Mouse (Mus musculus) C2C12 (cell line): ENCODE results near the gene Stxbp4. TPM values are rescaled to one million over a fixed set of nuclear protein-coding genes. Genes with fewer than 3 reads are reported as not detected.

Source experiments
- H3K27me3 ChIP-seq: one replicate; pipeline ENCODE4 v1.6.1; 2011; ENCODE audit not compliant: control insufficient read depth, insufficient read depth, insufficient read length
- H3K36me3 ChIP-seq: one replicate; pipeline ENCODE4 v1.6.1; 2011; ENCODE audit not compliant: control insufficient read depth, insufficient read depth
- H3K4me3 ChIP-seq: one replicate; pipeline ENCODE4 v1.5.1; 2011; ENCODE audit warnings: mild to moderate bottlenecking, control low read depth; ENCODE audit not compliant: poor library complexity, insufficient read depth, severe bottlenecking
- H3K79me2 ChIP-seq: one replicate; pipeline ENCODE4 v1.6.1; 2011; ENCODE audit not compliant: control insufficient read depth, insufficient read depth
- H3K79me3 ChIP-seq: one replicate; pipeline ENCODE4 v1.6.1; 2011; ENCODE audit warnings: low read depth, control low read depth
- H3ac ChIP-seq: one replicate; pipeline ENCODE3; 2011; ENCODE audit warnings: low read depth; ENCODE audit not compliant: control insufficient read depth, insufficient read length
- CEBPB ChIP-seq: IDR thresholded peaks from one replicate; pipeline ENCODE4 v1.6.1; 2011; ENCODE audit warnings: low read depth, mild to moderate bottlenecking, control low read depth, moderate library complexity
- CTCF ChIP-seq: IDR thresholded peaks from one replicate; pipeline ENCODE4 v1.5.1; 2011; ENCODE audit not compliant: control insufficient read depth, insufficient read depth, insufficient read length
- FOSL1 ChIP-seq: IDR thresholded peaks from one replicate; pipeline ENCODE4 v1.8.0; 2011; ENCODE audit warnings: mild to moderate bottlenecking, low read length; ENCODE audit not compliant: poor library complexity, insufficient read depth, severe bottlenecking
- MAX ChIP-seq: IDR thresholded peaks from one replicate; pipeline ENCODE4 v1.6.1; 2011; ENCODE audit warnings: mild to moderate bottlenecking, control low read depth
- MYOD1 ChIP-seq: IDR thresholded peaks from one replicate; pipeline ENCODE4 v1.6.1; 2011; ENCODE audit warnings: low read depth; ENCODE audit not compliant: control insufficient read depth, insufficient read length
- MYOG ChIP-seq: IDR thresholded peaks from one replicate; pipeline ENCODE4 v1.6.1; 2011; ENCODE audit not compliant: control insufficient read depth, insufficient read length; ENCODE audit errors: extremely low read depth
- USF1 ChIP-seq: IDR thresholded peaks from one replicate; pipeline ENCODE4 v1.6.1; 2011; ENCODE audit warnings: low read depth, mild to moderate bottlenecking, control low read depth, moderate library complexity
- polyA plus RNA-seq: library from polyadenylated mRNA; unstranded; fragments of >200 nt; fragmentation: generic; extraction: Trizol; gene quantifications from one replicate; pipeline ENCODE4 v1.2.1, GENCODE M21; 2012; ENCODE audit warnings: missing spikeins

Gene Stxbp4
- polyA plus RNA-seq, 1 experiment: 3.7 TPM

- Histone ChIP-seq H3ac (no peak overlapping the region), H3K27me3 (no peaks in the 10 kb centered on the region), H3K36me3 (peaks cover 16% of the 10 kb centered on the region), H3K79me2 (no peaks in the 10 kb centered on the region), H3K79me3 (peaks cover 1% of the 10 kb centered on the region), H3K4me3 (no peak overlapping the region)
- TF ChIP-seq CTCF (no peak), FOSL1 (no peak), CEBPB (no peak), MAX (no peak)
Measured at GRCm38 (mm10) chr11:90622044-90622443, 15.8 kb downstream of the Stxbp4 start.

GRCm38 (mm10) chr11:90616431-90616830, 21.5 kb downstream of the Stxbp4 start:
- H3K4me3 ChIP-seq: no peak overlapping the region
- H3K79me2 ChIP-seq: no peaks in the 10 kb centered on the region
- no peaks in the 10 kb centered on the region for H3K79me3 ChIP-seq
- no peaks in the 10 kb centered on the region for H3K27me3 ChIP-seq
- TF ChIP-seq CTCF (no peak), CEBPB (no peak), MYOG (no peak), USF1 (no peak), FOSL1 (no peak), MYOD1 (no peak), MAX (no peak)
- peaks cover 36% of the 10 kb centered on the region for H3K36me3 ChIP-seq
- no peak overlapping the region for H3ac ChIP-seq

GRCm38 (mm10) chr11:90614743-90615142, 23.1 kb downstream of the Stxbp4 start:
- TF ChIP-seq MYOG: no peak
- TF ChIP-seq FOSL1: no peak
- TF ChIP-seq CTCF: no peak
- no peak for TF ChIP-seq MAX
- H3K27me3 ChIP-seq: no peaks in the 10 kb centered on the region
- H3K36me3 ChIP-seq: peaks cover 34% of the 10 kb centered on the region
- H3K79me3 ChIP-seq: no peaks in the 10 kb centered on the region
- H3K4me3 ChIP-seq: no peak overlapping the region
- no peak overlapping the region for H3ac ChIP-seq
- no peaks in the 10 kb centered on the region for H3K79me2 ChIP-seq

GRCm38 (mm10) chr11:90612118-90612517, 25.8 kb downstream of the Stxbp4 start:
- no peak overlapping the region for H3K4me3 ChIP-seq
- no peaks in the 10 kb centered on the region for H3K79me2 ChIP-seq
- no peak for TF ChIP-seq CTCF
- TF ChIP-seq CEBPB: no peak
- no peak for TF ChIP-seq MAX
- TF ChIP-seq FOSL1: no peak
- no peak for TF ChIP-seq MYOG
- no peak for TF ChIP-seq MYOD1
- TF ChIP-seq USF1: no peak
- no peaks in the 10 kb centered on the region for H3K27me3 ChIP-seq
- no peak overlapping the region for H3ac ChIP-seq
- peaks cover 24% of the 10 kb centered on the region for H3K36me3 ChIP-seq
- H3K79me3 ChIP-seq: no peaks in the 10 kb centered on the region

- H3K36me3 ChIP-seq: peaks cover 50% of the 10 kb centered on the region
- no peak overlapping the region for H3ac ChIP-seq
- no peak for TF ChIP-seq USF1
- H3K4me3 ChIP-seq: no peak overlapping the region
- H3K79me3 ChIP-seq: no peaks in the 10 kb centered on the region
- no peaks in the 10 kb centered on the region for H3K79me2 ChIP-seq
- no peaks in the 10 kb centered on the region for H3K27me3 ChIP-seq
Measured at GRCm38 (mm10) chr11:90603066-90603465, 34.8 kb downstream of the Stxbp4 start.

GRCm38 (mm10) chr11:90595826-90596225, 42.1 kb downstream of the Stxbp4 start:
- TF ChIP-seq MAX: no peak
- no peak for TF ChIP-seq USF1
- TF ChIP-seq CEBPB: no peak
- TF ChIP-seq MYOD1: no peak
- Histone ChIP-seq H3K79me2 (no peaks in the 10 kb centered on the region), H3K79me3 (no peaks in the 10 kb centered on the region), H3ac (no peak overlapping the region), H3K27me3 (no peaks in the 10 kb centered on the region), H3K36me3 (peaks cover 26% of the 10 kb centered on the region), H3K4me3 (no peak overlapping the region)

GRCm38 (mm10) chr11:90590996-90591395, 46.9 kb downstream of the Stxbp4 start:
- H3K79me2 ChIP-seq: no peaks in the 10 kb centered on the region
- H3K36me3 ChIP-seq: peaks cover 23% of the 10 kb centered on the region
- no peak overlapping the region for H3K4me3 ChIP-seq
- no peak overlapping the region for H3ac ChIP-seq
- no peaks in the 10 kb centered on the region for H3K79me3 ChIP-seq
- H3K27me3 ChIP-seq: no peaks in the 10 kb centered on the region
- no peak for TF ChIP-seq MYOD1
- TF ChIP-seq CTCF: no peak
- no peak for TF ChIP-seq USF1
- TF ChIP-seq MAX: no peak
